Mouse (Mus musculus) liver, embryonic 11.5 days (tissue): ENCODE measurements around the gene Ptprn2. TPM values are rescaled to one million over a fixed set of nuclear protein-coding genes. Genes with fewer than 3 reads are reported as not detected.

Experiments used
- ATAC-seq: fragments of 200-750 bp; cut with Nextera tagmentation; replicated peaks from 2 replicates; pipeline ENCODE4 v1.8.0; 2017; ENCODE audit warnings: moderate number of reproducible peaks, mild to moderate bottlenecking, moderate TSS enrichment, moderate library complexity; ENCODE audit not compliant: low FRiP score
- DNase-seq: peaks from one replicate; pipeline ENCODE4 v3.0.0-alpha.2; 2017; ENCODE audit warnings: low spot score
- H3K27ac ChIP-seq: fragments of 300-500 bp; sonication (generic); 2 replicates; pipeline ENCODE4 v1.5.1; 2014; ENCODE audit warnings: mild to moderate bottlenecking, low read depth, low read length, control low read depth
- H3K27me3 ChIP-seq: fragments of 300-500 bp; sonication (generic); replicated peaks from 2 replicates; pipeline ENCODE4 v1.6.1; 2014; ENCODE audit warnings: low read length, mixed read lengths; ENCODE audit not compliant: control insufficient read depth, insufficient read depth
- H3K36me3 ChIP-seq: fragments of 300-500 bp; sonication (generic); 2 replicates; pipeline ENCODE4 v1.6.1; 2014; ENCODE audit warnings: mild to moderate bottlenecking, low read length, moderate library complexity, mixed read lengths; ENCODE audit not compliant: control insufficient read depth, insufficient read depth
- H3K4me1 ChIP-seq: fragments of 300-500 bp; sonication (generic); replicated peaks from 2 replicates; pipeline ENCODE4 v1.6.1; 2014; ENCODE audit warnings: low read length, mixed read lengths; ENCODE audit not compliant: control insufficient read depth, insufficient read depth
- H3K4me2 ChIP-seq: fragments of 300-500 bp; sonication (generic); 2 replicates; pipeline ENCODE4 v1.6.1; 2014; ENCODE audit warnings: mild to moderate bottlenecking, control low read depth, moderate library complexity
- H3K4me3 ChIP-seq: fragments of 300-500 bp; sonication (generic); 2 replicates; pipeline ENCODE4 v1.5.1; 2014; ENCODE audit warnings: low read depth, low read length, control low read depth
- H3K9ac ChIP-seq: fragments of 300-500 bp; sonication (generic); 2 replicates; pipeline ENCODE4 v1.6.1; 2014; ENCODE audit warnings: low read depth, low read length, control low read depth
- H3K9me3 ChIP-seq: fragments of 300-500 bp; sonication (generic); 2 replicates; pipeline ENCODE4 v1.6.1; 2016; ENCODE audit warnings: low read length, inconsistent platforms, mixed read lengths; ENCODE audit not compliant: control insufficient read depth
- WGBS: fragments of 180-500 bp; shearing (Covaris S2); extraction: QIAGEN DNeasy Blood & Tissue Kit; methylation state at CpG from one replicate; pipeline ENCODE4 v1.1.7; 2014; 5-methylcytosine and 5-hydroxymethylcytosine counted together
- polyA plus RNA-seq: library from polyadenylated mRNA; unstranded; fragments of >200 nt; fragmentation: Nextera tagmentation; extraction: Ambion mirVana; gene quantifications from 2 replicates; pipeline ENCODE4 v1.2.1, GENCODE M21; 2014

Gene Ptprn2
- polyA plus RNA-seq, 1 experiment from 2014 or later: 0.11 TPM

DNA sequence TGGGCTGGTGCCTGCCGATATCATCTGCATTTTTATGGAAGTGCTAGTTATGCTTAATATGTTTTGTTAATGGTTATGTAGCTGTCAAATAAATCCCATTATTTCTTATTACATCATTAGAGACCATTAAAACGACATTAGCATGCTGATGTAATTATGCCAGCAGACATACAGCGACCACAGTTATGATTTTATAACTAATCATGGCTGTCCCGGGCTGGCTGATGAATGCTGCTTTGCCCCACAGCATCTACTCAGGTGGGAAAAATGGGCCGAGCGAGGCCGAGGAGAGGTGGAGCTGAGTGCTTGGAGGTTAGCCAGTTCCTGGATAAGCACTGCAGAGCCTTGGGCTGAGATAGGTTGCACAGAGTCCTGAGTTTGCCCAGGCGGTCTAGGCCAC, 407.1 kb downstream of the Ptprn2 start:
- Histone ChIP-seq H3K27me3 (no peaks in the 10 kb centered on the region), H3K4me1 (no peaks in the 10 kb centered on the region), H3K9me3 (no peaks in the 10 kb centered on the region), H3K4me2 (no peak overlapping the region), H3K9ac (no peak overlapping the region), H3K36me3 (no peaks in the 10 kb centered on the region), H3K4me3 (no peak overlapping the region), H3K27ac (no peak overlapping the region)
- WGBS: 86% methylated on average over 8 of the region's 8 CpGs
- no peak for ATAC-seq
- no peak for DNase-seq

DNA sequence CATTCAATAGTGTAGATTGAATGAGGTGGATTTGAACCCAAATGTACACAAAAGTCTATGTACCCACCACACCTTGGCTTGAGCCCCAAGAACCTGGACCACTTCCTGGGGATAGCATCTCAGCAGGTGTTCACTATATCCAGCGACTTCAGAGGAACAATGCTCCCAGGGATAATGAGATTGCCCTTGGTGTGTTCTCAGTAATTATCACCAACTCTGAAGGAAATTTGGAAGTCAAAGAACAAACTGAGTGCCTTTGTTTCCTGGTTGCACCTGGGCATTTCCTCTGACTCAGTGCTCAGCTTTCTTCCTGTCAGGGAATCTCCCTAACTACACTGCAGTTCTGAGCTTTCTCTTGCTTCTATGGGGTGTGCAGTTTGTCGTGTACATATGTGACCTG, 411.1 kb downstream of the Ptprn2 start:
- no peak for ATAC-seq
- no peak overlapping the region for H3K9ac ChIP-seq
- no peak overlapping the region for H3K4me3 ChIP-seq
- no peak overlapping the region for H3K4me2 ChIP-seq
- no peaks in the 10 kb centered on the region for H3K9me3 ChIP-seq
- no peak for DNase-seq
- no peaks in the 10 kb centered on the region for H3K4me1 ChIP-seq
- H3K27me3 ChIP-seq: no peaks in the 10 kb centered on the region
- 36% methylated on average over 2 of the region's 2 CpGs for WGBS
- H3K36me3 ChIP-seq: no peaks in the 10 kb centered on the region
- no peak overlapping the region for H3K27ac ChIP-seq

DNA sequence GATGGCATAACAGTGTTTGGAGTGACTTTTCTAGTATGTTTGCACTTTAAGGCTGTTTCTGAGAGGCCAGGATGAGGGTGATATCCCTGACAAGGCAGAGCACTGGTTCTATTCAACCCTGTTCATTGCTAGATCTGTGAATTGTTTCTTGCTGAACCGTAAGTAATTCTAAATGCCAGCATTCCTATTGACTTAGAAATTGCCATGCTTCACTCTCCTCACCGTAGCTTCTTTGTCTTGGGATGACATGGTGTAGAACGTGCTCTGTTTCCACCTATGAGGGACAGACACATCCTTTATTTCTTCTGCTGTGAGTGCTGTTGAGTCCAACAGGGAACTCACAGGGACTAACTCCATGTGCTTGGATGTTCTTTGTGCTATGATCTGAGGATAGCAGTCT, 416.3 kb downstream of the Ptprn2 start:
- 71% methylated on average over 3 of the region's 3 CpGs for WGBS
- Histone ChIP-seq H3K27me3 (no peaks in the 10 kb centered on the region), H3K4me2 (no peak overlapping the region), H3K36me3 (no peaks in the 10 kb centered on the region), H3K4me1 (no peaks in the 10 kb centered on the region), H3K9me3 (no peaks in the 10 kb centered on the region), H3K27ac (no peak overlapping the region), H3K9ac (no peak overlapping the region), H3K4me3 (no peak overlapping the region)
- DNase-seq (no peak), ATAC-seq (no peak)

DNA sequence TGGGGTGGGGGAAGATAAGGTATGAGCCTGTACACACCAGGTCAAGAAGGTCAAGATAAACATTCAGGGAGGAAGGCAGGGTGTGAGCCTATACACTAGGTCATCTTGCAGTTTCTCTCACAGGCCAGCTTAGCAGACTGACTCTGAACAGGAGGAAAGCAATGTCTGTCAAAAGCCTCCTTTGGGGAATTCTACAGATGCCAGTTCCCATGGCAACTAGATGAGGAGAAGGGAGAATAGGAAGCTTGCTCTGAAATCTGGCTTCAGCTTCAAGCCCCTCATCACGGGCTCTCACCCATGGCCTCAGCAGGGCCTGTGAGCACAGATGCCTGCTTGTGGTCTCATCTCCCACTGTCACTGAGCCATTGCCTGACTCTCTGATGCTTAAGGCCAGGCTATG, 421.9 kb downstream of the Ptprn2 start:
- ATAC-seq (no peak), DNase-seq (no peak)
- H3K4me2 ChIP-seq: no peak overlapping the region
- WGBS: 48% methylated on average over 1 of the region's 1 CpGs
- H3K27me3 ChIP-seq: no peaks in the 10 kb centered on the region
- no peak overlapping the region for H3K27ac ChIP-seq
- H3K9me3 ChIP-seq: no peaks in the 10 kb centered on the region
- H3K4me1 ChIP-seq: no peaks in the 10 kb centered on the region
- no peaks in the 10 kb centered on the region for H3K36me3 ChIP-seq
- H3K9ac ChIP-seq: no peak overlapping the region
- H3K4me3 ChIP-seq: no peak overlapping the region

DNA sequence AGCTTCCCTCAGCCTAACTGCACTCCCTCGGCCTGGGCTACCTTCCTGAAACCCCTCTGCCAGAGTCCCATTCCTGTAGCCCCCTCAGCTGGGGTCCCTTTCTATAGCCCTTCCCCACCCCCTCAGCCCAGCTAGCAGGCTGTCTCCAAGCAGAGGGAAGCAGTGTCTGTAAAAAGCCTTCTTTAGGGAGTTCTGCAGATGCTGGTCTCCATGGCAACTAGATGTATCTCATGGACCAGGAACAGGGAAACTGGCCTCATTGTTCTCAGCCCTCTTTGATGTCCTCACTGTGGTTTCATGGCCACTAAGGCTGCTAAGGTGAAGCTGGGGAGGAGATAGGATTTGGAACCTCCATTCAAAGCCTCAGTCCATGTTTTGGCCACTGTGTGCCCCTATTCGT, 423.1 kb downstream of the Ptprn2 start:
- no peak for DNase-seq
- H3K4me3 ChIP-seq: no peak overlapping the region
- WGBS: 72% methylated on average over 2 of the region's 2 CpGs
- no peak overlapping the region for H3K9ac ChIP-seq
- H3K27ac ChIP-seq: no peak overlapping the region
- H3K4me1 ChIP-seq: no peaks in the 10 kb centered on the region
- no peak overlapping the region for H3K4me2 ChIP-seq
- no peaks in the 10 kb centered on the region for H3K36me3 ChIP-seq
- H3K9me3 ChIP-seq: no peaks in the 10 kb centered on the region
- ATAC-seq: no peak
- H3K27me3 ChIP-seq: no peaks in the 10 kb centered on the region

DNA sequence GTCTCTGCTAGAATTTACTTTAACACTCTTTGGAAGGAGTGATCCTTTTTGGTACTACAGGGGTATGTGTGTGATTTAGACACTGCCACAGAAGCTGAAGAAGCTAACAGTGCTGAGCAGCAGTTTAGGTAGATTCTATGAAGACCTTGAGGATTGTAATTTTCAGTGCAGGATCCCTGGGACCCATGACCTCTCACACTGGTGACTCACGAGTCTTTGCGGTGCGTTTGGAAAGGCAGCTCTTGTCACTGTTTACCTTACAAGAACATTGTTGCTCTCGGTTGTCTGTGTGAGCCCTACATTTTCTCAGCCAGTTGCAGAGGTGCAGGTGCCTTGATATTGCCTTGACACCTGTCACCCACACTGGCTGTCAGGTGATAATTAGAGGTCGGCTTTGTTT, 431.3 kb downstream of the Ptprn2 start:
- H3K4me3 ChIP-seq: no peak overlapping the region
- ATAC-seq (no peak), DNase-seq (no peak)
- no peaks in the 10 kb centered on the region for H3K9me3 ChIP-seq
- no peak overlapping the region for H3K9ac ChIP-seq
- no peaks in the 10 kb centered on the region for H3K27me3 ChIP-seq
- H3K4me2 ChIP-seq: no peak overlapping the region
- H3K36me3 ChIP-seq: no peaks in the 10 kb centered on the region
- 60% methylated on average over 5 of the region's 5 CpGs for WGBS
- no peak overlapping the region for H3K27ac ChIP-seq
- H3K4me1 ChIP-seq: no peaks in the 10 kb centered on the region

DNA sequence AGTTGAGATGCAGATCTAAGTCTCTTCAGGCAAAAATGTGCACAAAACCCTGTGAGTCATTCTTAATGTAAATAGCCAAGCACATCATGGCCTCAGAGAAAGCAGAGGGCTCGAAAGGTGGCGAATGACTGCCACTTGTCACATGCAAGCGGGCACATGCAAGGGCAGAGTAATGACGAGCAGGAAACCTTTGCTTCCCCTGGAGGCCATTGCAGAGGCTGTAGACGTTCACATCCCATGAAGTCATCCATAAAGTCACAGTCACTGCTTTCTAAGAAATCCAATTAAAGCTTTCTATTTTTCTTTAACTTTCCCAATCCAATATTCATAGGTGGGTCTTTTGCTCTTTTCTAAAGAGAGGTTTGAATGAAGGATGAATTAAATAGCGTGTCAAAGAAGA, 433.7 kb downstream of the Ptprn2 start:
- no peak for DNase-seq
- H3K9me3 ChIP-seq: no peaks in the 10 kb centered on the region
- H3K4me3 ChIP-seq: no peak overlapping the region
- WGBS: 69% methylated on average over 6 of the region's 6 CpGs
- H3K9ac ChIP-seq: no peak overlapping the region
- ATAC-seq: no peak
- H3K27me3 ChIP-seq: no peaks in the 10 kb centered on the region
- H3K4me2 ChIP-seq: no peak overlapping the region
- no peak overlapping the region for H3K27ac ChIP-seq
- H3K36me3 ChIP-seq: no peaks in the 10 kb centered on the region
- H3K4me1 ChIP-seq: no peaks in the 10 kb centered on the region

DNA sequence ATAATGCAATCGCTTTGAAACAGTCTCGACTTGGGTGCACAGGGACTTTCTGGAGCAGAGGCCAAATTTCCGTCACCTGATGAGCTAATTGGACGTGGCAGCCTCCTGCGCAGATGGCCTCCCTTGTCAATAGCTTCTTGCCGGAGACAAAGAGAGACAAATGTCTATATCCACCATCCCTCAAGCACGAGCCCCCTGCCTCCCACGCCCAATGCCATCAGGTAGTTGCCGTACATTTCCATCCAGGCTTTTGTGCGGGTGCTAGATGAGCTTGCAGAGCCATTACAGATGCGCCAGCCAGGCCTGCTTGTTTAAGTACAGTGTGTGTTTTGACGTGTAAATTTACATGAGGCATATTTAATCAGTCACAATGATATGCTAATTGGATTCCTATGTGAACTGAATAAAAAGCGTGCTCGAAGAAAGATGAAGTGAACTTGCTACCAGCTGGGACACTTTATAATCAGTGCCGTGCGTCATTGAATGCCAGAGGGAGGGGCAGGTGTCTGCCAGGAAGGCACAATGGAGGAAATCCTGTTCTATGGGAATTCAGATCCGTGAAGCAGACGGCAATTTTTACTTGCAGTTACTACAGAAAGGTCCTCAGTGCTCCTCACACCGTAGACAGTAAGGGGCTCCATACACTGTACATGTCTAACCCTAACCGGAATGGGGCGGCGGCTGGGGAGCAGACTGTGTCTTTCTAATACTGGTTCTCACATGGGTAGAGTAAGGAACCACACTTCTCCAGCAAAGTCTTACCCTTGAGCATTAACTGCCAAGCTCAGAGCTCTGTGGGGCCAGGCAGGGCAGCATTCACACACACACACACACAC, 434.4 kb downstream of the Ptprn2 start:
- Histone ChIP-seq H3K9ac (no peak overlapping the region), H3K4me1 (no peaks in the 10 kb centered on the region), H3K27ac (no peak overlapping the region), H3K9me3 (no peaks in the 10 kb centered on the region), H3K27me3 (no peaks in the 10 kb centered on the region), H3K4me2 (no peak overlapping the region), H3K36me3 (no peaks in the 10 kb centered on the region), H3K4me3 (no peak overlapping the region)
- 81% methylated on average over 22 of the region's 22 CpGs for WGBS
- ATAC-seq: no peak
- no peak for DNase-seq

DNA sequence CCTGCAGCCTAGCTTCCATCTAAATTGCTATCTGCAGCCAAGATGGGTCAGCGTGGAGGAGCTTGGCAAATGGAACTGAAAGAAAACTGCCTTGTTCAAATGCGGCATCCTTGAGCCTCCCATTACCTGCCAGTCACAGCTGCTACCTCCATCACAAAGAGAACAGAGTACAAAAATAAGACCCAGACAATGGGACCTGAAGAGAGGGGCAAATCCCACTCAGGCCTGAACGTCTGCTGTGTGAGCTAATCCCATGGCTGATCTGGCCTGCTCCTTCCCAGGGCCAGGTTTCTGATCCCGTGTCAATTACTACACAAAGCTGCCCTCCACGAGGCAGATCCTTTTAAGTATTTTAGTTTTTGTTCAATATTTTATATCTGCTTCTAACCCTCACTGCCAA, 441.6 kb downstream of the Ptprn2 start:
- Histone ChIP-seq H3K27ac (no peak overlapping the region), H3K27me3 (no peaks in the 10 kb centered on the region), H3K4me1 (no peaks in the 10 kb centered on the region), H3K9ac (no peak overlapping the region), H3K4me3 (no peak overlapping the region), H3K9me3 (no peaks in the 10 kb centered on the region), H3K36me3 (no peaks in the 10 kb centered on the region), H3K4me2 (no peak overlapping the region)
- WGBS: 75% methylated on average over 5 of the region's 5 CpGs
- ATAC-seq (no peak), DNase-seq (no peak)
